Mouse (Mus musculus) kidney, embryonic 16.5 days (tissue): ENCODE data around the gene Dap. TPM values are rescaled to one million over a fixed set of nuclear protein-coding genes. Genes with fewer than 3 reads are reported as not detected.

Source experiments
- ATAC-seq: fragments of 200-750 bp; cut with Nextera tagmentation; 2 replicates; pipeline ENCODE4 v1.8.0; 2017; ENCODE audit warnings: moderate TSS enrichment; ENCODE audit not compliant: low FRiP score, low TSS enrichment
- H3K27ac ChIP-seq: fragments of 300-500 bp; sonication (generic); 2 replicates; pipeline ENCODE4 v1.5.1; 2014; ENCODE audit warnings: low read length
- H3K27me3 ChIP-seq: fragments of 300-500 bp; sonication (generic); 2 replicates; pipeline ENCODE4 v1.6.1; 2014; ENCODE audit warnings: low read length, control low read depth, mixed read lengths; ENCODE audit not compliant: insufficient read depth
- H3K36me3 ChIP-seq: fragments of 300-500 bp; sonication (generic); 2 replicates; pipeline ENCODE4 v1.6.1; 2014; ENCODE audit warnings: low read length, control low read depth, mixed read lengths; ENCODE audit not compliant: insufficient read depth
- H3K4me1 ChIP-seq: fragments of 300-500 bp; sonication (generic); 2 replicates; pipeline ENCODE4 v1.6.1; 2014; ENCODE audit warnings: low read length, control low read depth, mixed read lengths; ENCODE audit not compliant: insufficient read depth
- H3K4me2 ChIP-seq: fragments of 300-500 bp; sonication (generic); replicated peaks from 2 replicates; pipeline ENCODE4 v1.6.1; 2014; ENCODE audit warnings: low read depth, low read length
- H3K4me3 ChIP-seq: fragments of 300-500 bp; sonication (generic); 2 replicates; pipeline ENCODE4 v1.5.1; 2014; ENCODE audit warnings: mild to moderate bottlenecking, low read length
- H3K9ac ChIP-seq: fragments of 300-500 bp; sonication (generic); replicated peaks from 2 replicates; pipeline ENCODE4 v1.6.1; 2014; ENCODE audit warnings: low read length
- H3K9me3 ChIP-seq: fragments of 300-500 bp; sonication (generic); 2 replicates; pipeline ENCODE4 v1.6.1; 2016; ENCODE audit warnings: low read length, control low read depth
- WGBS: fragments of 180-500 bp; shearing (Covaris S2); extraction: QIAGEN DNeasy Blood & Tissue Kit; methylation state at CpG from one replicate; pipeline ENCODE4 v1.1.7; 2014; 5-methylcytosine and 5-hydroxymethylcytosine counted together
- polyA plus RNA-seq: library from polyadenylated mRNA; unstranded; fragments of >200 nt; fragmentation: Nextera tagmentation; extraction: Ambion mirVana; gene quantifications from 2 replicates; pipeline ENCODE4 v1.2.1, GENCODE M21; 2015

Gene Dap
- polyA plus RNA-seq, 1 experiment from 2014 or later = 78.3 TPM

- no peaks in the 10 kb centered on the region for H3K4me1 ChIP-seq
- WGBS = 71% methylated on average over 10 of the region's 10 CpGs
- H3K9ac ChIP-seq = no peak overlapping the region
- no peak overlapping the region for H3K27ac ChIP-seq
- no peaks in the 10 kb centered on the region for H3K27me3 ChIP-seq
- H3K36me3 ChIP-seq = peaks cover 21% of the 10 kb centered on the region
- ATAC-seq = no peak
- no peak overlapping the region for H3K4me3 ChIP-seq
- no peaks in the 10 kb centered on the region for H3K9me3 ChIP-seq
- no peak overlapping the region for H3K4me2 ChIP-seq
Measured at GRCm38 (mm10) chr15:31273509-31273908, 49.4 kb downstream of the Dap start.

GRCm38 (mm10) chr15:31278090-31278489 lies 54.0 kb downstream of the Dap start:
- no peak overlapping the region for H3K4me2 ChIP-seq
- no peaks in the 10 kb centered on the region for H3K9me3 ChIP-seq
- no peak overlapping the region for H3K4me3 ChIP-seq
- no peak for ATAC-seq
- peaks cover 12% of the 10 kb centered on the region for H3K4me1 ChIP-seq
- no peak overlapping the region for H3K9ac ChIP-seq
- H3K27ac ChIP-seq = no peak overlapping the region
- peaks cover 17% of the 10 kb centered on the region for H3K36me3 ChIP-seq
- 84% methylated on average over 4 of the region's 4 CpGs for WGBS
- no peaks in the 10 kb centered on the region for H3K27me3 ChIP-seq

GRCm38 (mm10) chr15:31279120-31279519 lies 55.0 kb downstream of the Dap start:
- ATAC-seq = peak; percentile 53; the same call in 1 of the 2 replicates
- 44% methylated on average over 2 of the region's 2 CpGs for WGBS
- Histone ChIP-seq H3K9ac (no peak overlapping the region), H3K4me1 (peaks cover 12% of the 10 kb centered on the region), H3K9me3 (no peaks in the 10 kb centered on the region), H3K36me3 (peaks cover 7% of the 10 kb centered on the region), H3K4me3 (no peak overlapping the region), H3K27me3 (no peaks in the 10 kb centered on the region), H3K4me2 (no peak overlapping the region), H3K27ac (peak overlapping the region; percentile 55; the same call in 1 of the 2 replicates)

GRCm38 (mm10) chr15:31279577-31280004 lies 55.5 kb downstream of the Dap start:
- no peak overlapping the region for H3K9ac ChIP-seq
- ATAC-seq = peak; percentile 79
- H3K4me2 ChIP-seq = no peak overlapping the region
- 30% methylated on average over 6 of the region's 6 CpGs for WGBS
- peaks cover 12% of the 10 kb centered on the region for H3K4me1 ChIP-seq
- H3K36me3 ChIP-seq = peaks cover 3% of the 10 kb centered on the region
- H3K9me3 ChIP-seq = no peaks in the 10 kb centered on the region
- H3K4me3 ChIP-seq = no peak overlapping the region
- H3K27me3 ChIP-seq = no peaks in the 10 kb centered on the region
- H3K27ac ChIP-seq = peak overlapping the region; percentile 55

- no peak for ATAC-seq
- WGBS = 80% methylated on average over 5 of the region's 5 CpGs
- Histone ChIP-seq H3K9me3 (no peaks in the 10 kb centered on the region), H3K36me3 (no peaks in the 10 kb centered on the region), H3K4me3 (no peak overlapping the region), H3K9ac (no peak overlapping the region), H3K4me2 (no peak overlapping the region), H3K4me1 (peaks cover 12% of the 10 kb centered on the region), H3K27ac (0 out of 2 replicates have a peak overlapping the region, but pooled peaks have one; percentile 9), H3K27me3 (no peaks in the 10 kb centered on the region)
Measured at GRCm38 (mm10) chr15:31280059-31280458, 55.9 kb downstream of the Dap start.

DNA sequence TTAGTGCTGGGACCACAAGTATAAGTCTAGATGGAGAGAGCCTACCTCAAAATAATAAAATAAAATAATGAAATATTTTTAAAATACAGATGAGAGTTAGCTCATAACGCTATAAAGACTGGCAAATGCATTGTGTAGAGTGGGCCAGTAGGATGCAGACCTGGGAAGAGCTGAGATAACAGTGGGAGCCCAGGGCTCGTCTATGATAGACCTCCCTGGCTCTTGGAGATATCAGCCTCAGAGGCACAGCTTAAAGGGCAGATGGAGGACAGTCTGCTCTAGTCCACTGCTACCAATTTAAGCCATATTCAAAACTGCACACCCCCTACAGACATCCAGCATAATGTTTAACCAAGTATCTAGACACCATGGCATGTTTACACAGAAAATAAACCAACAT lies 56.6 kb downstream of the Dap start:
- no peak overlapping the region for H3K4me2 ChIP-seq
- no peak overlapping the region for H3K27ac ChIP-seq
- no peaks in the 10 kb centered on the region for H3K36me3 ChIP-seq
- 76% methylated on average over 2 of the region's 2 CpGs for WGBS
- H3K9me3 ChIP-seq = no peaks in the 10 kb centered on the region
- H3K9ac ChIP-seq = no peak overlapping the region
- peaks cover 12% of the 10 kb centered on the region for H3K4me1 ChIP-seq
- no peak overlapping the region for H3K4me3 ChIP-seq
- H3K27me3 ChIP-seq = no peaks in the 10 kb centered on the region
- no peak for ATAC-seq

- Histone ChIP-seq H3K4me2 (no peak overlapping the region), H3K9ac (no peak overlapping the region), H3K9me3 (no peaks in the 10 kb centered on the region), H3K27me3 (no peaks in the 10 kb centered on the region), H3K4me3 (no peak overlapping the region), H3K27ac (no peak overlapping the region), H3K36me3 (no peaks in the 10 kb centered on the region), H3K4me1 (peaks cover 12% of the 10 kb centered on the region)
- 79% methylated on average over 13 of the region's 13 CpGs for WGBS
- ATAC-seq = no peak
Measured at GRCm38 (mm10) chr15:31281830-31282229, 57.7 kb downstream of the Dap start.

DNA sequence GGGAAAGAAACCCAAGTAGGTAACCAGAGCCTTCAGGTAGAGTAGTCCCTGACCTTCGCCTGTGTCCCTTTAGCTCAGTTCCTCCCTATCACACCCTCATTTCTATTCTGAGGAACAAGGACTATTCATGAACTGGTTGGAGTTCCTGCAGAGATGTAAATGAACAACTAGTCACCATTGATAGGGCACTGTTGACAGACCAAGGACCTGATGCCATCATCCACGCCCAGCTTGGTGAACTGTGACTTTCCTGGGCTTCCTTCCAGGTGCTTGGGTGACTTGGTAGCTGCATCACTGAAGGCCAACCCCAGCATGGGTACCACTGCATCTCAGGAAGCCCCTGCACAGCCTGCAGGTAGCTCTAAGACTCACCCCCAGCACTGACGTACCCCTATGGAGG lies 58.2 kb downstream of the Dap start:
- no peak overlapping the region for H3K27ac ChIP-seq
- no peak overlapping the region for H3K4me3 ChIP-seq
- H3K27me3 ChIP-seq = no peaks in the 10 kb centered on the region
- no peaks in the 10 kb centered on the region for H3K36me3 ChIP-seq
- 77% methylated on average over 3 of the region's 3 CpGs for WGBS
- no peak overlapping the region for H3K4me2 ChIP-seq
- H3K9ac ChIP-seq = no peak overlapping the region
- no peaks in the 10 kb centered on the region for H3K9me3 ChIP-seq
- ATAC-seq = no peak
- peaks cover 12% of the 10 kb centered on the region for H3K4me1 ChIP-seq

DNA sequence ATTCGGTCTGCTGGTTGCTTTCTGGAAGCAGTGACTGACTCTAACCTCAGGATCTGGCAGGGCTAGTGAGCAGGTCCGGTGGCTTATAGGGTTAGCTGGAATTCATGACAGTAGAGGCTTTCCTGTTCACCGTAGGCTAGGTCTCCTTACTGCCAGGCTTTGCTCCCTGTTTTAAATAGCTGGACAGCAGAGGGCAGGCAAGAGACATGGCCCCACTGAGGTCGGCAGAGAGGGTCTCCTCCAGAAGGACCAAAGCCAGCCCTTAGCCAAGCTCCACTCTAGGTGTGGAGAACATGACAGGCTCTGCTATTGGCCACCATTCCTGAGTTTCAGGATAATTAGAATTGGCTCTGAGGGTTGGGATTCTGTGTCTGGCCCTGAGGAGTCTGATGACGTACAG lies 60.0 kb downstream of the Dap start:
- H3K4me2 ChIP-seq = no peak overlapping the region
- no peak overlapping the region for H3K9ac ChIP-seq
- H3K4me1 ChIP-seq = peaks cover 9% of the 10 kb centered on the region
- H3K4me3 ChIP-seq = no peak overlapping the region
- H3K27ac ChIP-seq = no peak overlapping the region
- ATAC-seq = 0 out of 2 replicates have a peak, but pooled peaks have one; percentile 20
- H3K27me3 ChIP-seq = no peaks in the 10 kb centered on the region
- no peaks in the 10 kb centered on the region for H3K9me3 ChIP-seq
- 66% methylated on average over 5 of the region's 5 CpGs for whole genome bisulfite sequencing
- H3K36me3 ChIP-seq = no peaks in the 10 kb centered on the region

GRCm38 (mm10) chr15:31284922-31285631 lies 61.0 kb downstream of the Dap start:
- no peaks in the 10 kb centered on the region for H3K9me3 ChIP-seq
- H3K27ac ChIP-seq = no peak overlapping the region
- H3K4me3 ChIP-seq = no peak overlapping the region
- no peaks in the 10 kb centered on the region for H3K27me3 ChIP-seq
- ATAC-seq = no peak
- H3K9ac ChIP-seq = no peak overlapping the region
- H3K4me1 ChIP-seq = peaks cover 1% of the 10 kb centered on the region; the same call in 1 of the 2 replicates
- WGBS = 67% methylated on average over 17 of the region's 17 CpGs
- H3K36me3 ChIP-seq = no peaks in the 10 kb centered on the region
- H3K4me2 ChIP-seq = no peak overlapping the region
